Mouse (Mus musculus) 3T3-L1 (cell line): Measurements from ENCODE around the gene Gucy1b1.

Experiments used
- DNase-seq: peaks from one replicate; pipeline ENCODE4 v3.0.0-alpha.2; 2015; ENCODE audit warnings: low read depth, low spot score

Gucy1b1 gene

DNA sequence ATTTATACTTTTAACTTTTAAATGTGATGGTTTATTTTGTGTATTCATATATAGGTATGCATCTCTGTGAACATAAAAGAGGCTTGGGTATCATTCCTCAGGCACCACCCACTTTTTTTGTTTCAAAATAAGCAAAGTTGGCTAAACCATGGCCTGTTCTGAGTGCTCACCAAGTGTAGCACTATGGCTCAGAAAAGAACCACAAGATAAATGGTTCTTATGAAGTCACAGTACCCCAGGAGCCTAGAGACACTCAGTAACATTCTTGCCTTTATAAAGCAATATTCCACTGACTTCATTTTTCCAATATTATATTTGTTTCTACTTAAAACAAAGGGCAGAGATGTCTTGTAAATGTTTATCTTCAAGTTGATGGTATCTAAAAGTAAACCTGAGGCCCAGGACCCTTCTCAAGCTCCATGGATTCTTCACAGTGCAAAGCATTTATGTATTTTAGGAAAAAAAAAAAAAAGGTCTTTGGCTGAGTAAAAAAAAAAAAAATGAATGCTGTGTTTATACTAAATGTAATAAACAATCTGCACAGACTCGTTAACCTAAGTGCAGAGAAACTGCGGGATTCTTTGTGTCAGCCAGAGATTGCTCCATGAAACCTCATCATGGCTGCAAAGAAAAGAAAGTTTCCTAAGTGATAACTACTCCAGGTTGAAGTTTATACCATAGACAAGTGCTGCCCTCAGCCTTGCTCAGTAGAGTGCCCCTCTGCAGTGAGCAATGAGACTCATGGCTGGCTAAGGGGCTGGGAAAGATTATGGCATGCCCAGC is 38.0 kb downstream of the Gucy1b1 start:
- no peak for DNase-seq

DNA sequence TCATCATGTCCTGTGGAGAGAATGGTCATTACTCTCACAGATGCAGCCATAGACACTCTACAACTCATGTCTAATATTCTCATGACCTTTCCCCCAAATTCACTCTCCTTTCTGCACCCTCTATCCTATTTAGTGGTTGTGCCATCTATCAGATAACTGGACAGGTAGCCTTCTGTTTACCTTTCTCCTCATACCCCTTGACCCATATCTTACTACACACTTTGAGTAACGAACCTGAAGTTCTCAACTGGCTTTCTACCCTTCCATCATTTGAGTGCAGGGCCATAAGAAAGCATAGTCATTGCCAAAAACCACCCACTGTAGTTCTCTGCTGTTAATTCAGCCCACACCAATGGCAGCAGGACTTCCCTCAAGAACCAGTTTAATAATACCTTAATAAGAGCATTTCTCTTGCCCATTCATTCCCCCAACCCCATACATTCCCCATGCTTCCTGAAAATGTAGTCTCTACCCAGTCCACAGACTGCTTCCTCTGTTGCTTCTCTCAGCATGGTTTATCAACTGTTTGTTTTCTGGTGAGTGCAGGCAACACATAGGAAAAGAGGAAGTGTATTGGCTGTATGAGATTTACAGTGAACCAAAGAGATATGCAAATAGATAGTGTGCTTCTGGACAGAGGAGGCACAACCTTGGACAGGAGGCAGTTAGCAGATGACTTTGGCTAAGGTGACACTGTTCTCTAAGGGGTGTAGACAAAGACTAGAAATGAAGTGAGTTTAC is 44.3 kb downstream of the Gucy1b1 start:
- DNase-seq: no peak

DNA sequence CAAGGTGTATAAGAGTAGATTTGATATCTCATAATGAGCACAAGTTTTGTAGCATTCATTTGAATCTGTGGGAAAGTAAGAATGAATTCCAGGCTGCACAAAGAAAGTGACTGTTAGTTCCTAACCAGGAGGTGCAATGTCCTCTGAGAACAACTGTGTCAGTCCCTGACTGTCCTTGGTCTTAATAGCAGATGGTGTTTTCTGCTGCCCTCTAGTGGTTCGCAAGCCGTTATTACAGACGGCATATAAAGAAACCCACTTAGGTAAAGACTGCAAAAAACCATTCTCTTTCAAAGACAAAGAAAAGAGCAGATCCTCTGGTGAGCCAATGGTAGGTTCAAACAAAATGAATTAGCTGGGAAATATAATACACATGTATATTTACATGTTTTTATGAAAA is 45.3 kb downstream of the Gucy1b1 start:
- DNase-seq: peak; percentile 68

DNA sequence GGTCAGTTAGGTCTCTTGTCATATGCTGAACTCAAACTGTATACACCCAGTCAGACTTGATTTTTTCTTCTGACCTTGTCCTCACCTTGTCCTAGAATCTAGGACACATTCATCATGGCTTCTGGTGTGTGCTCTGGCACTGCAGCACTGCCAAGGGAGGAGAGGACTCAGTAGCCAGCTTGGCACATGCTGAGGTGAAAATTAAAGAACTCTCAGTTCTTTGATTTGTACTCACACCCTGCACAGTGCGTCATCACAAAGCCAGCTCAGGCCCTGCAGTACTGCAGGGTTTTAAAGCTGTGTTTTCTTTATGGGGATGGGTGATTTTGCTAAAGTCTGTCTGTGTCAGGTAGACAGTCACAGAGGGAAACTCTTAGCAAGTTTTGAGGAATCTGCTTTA is 47.2 kb downstream of the Gucy1b1 start:
- DNase-seq: no peak

DNA sequence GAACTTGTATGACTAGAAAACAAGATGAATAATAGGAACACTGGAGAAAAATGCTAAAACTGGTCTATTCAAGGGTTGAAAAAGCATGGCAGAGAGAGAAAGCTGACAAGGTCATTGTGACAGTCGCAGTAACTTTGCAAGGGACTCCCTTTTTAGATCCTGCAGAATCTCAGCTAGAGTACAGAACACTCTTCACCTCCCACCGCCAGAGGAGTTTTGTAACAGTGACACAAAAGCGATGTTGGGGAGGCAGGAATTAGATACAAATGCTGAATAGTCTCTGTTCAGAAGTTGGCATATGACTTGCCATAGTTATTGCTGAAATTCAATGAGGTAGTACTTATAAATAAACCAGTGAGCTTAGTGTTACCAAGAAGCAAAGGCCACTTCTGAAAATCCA is 51.4 kb downstream of the Gucy1b1 start:
- DNase-seq: no peak

DNA sequence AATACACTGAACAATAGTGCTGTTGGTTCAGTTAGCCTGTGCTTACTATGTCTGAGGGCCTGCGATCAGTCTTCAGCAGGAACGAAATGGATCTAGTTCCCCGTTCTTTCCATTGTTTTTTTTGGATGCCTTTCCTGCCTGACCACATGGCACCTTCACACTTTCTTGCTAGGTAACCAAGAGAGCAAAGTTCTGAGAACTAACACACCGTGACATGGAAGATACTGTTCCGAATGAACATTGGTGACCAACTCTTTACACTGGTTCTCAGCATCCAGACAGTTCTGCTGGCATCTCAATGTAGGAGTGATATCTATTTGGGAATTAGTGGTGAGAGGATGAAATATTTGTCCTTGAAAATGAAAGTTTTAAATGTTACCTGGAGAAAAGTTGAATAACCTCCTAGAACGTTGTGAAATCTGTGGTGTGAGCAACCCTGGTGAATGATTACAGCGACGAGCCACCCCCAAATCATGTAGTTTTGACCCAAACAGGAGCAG is 52.0 kb downstream of the Gucy1b1 start:
- DNase-seq: no peak

DNA sequence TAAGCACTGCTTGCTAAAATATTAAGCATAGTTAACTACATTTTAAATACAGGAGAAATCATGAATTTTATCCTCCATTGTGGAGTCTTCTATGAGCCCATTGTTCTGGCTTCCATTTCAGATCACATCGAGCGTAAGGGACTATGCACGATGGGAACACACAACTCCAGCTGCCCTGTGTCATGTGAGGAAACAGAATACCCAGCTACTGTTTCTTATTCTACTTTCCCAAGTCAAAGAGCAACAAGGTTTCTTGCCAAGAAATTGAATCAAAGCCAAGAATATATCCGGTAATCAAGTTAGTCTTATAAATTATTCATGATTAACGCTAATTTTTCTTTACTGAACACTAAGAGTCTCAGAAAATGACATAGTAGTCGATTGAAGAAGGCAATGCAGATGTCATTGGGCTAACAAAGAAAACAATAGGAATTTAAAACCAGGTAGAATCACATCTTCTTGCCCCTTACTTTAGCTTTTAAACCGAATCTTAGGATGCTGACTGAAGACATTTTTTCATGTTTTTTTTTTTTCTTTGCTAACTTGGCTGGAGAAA is 60.3 kb downstream of the Gucy1b1 start:
- DNase-seq: no peak

DNA sequence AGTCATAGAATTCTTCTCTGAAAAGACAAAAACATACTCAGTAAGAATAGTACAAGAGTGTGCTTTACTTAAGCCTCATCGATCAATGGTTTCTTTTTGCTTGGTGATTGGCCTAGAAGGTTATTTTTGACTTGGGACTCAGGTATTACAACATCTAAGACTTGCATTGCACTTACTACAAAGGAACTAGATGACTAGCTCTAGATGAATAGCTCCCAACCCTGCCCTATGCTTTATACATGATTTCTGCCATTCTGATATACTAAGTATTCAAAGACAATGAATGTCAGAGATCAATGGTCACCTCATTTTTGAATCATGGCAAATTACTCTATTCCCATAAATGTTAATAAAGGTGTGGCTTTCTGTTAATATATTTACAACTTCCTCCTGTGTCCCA is 67.5 kb downstream of the Gucy1b1 start:
- DNase-seq: no peak

DNA sequence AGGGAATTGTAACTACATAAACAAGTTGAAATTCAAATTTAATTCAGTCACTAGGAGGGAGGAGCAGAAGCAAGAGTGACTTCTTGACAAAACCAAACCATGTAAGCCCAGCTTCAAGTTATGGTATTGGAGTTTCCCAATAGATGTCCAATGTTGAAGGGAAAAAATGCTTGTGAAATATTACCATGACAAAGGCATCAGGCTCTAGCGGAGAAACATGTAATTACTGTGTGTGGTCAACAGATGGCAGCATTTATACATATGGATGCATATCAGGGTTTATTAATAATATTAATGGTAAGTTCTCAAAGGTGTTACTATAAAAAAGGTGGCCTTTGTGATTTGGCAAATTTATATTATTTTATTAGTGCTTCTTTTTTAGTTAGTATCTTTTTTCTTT is 78.5 kb downstream of the Gucy1b1 start:
- peak; percentile 72 for DNase-seq

DNA sequence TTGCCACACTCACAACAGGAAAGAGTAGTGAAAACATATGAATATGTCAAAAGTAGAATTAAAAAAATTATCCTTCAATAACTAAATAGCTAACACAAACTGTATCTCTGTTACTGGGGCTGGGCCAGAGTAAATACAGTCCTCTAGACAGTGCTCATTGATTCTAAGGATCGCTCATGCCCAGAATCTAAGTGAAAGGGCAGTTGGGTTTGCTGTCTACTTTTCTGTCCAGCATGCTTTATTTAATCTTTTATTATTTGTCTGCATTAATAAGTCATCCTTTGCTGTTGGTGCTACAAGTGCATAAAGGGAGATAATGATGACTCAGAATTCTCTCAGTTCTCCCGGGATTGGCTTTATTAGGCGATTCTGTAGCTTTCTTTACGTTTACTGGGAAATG is 79.1 kb downstream of the Gucy1b1 start:
- DNase-seq: no peak

DNA sequence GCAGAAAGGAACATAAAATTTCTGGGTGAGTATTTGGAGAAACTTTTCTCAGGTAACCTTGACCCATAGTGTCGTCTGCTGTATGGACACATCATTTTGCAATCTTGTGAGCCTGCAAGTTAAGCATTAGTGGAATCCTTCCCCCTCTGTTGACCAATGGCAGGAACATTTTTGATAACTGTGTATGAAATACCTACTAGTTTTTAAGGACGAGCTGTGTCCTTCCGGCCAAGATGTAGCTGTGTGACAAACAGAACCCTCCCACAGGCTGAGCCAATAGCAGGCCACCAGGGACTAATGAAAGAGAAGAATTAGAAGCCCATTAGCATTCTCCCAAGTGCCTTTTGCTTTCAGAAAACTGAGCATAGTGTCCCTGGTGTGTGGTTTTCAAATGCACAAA is 84.0 kb downstream of the Gucy1b1 start:
- no peak for DNase-seq

DNA sequence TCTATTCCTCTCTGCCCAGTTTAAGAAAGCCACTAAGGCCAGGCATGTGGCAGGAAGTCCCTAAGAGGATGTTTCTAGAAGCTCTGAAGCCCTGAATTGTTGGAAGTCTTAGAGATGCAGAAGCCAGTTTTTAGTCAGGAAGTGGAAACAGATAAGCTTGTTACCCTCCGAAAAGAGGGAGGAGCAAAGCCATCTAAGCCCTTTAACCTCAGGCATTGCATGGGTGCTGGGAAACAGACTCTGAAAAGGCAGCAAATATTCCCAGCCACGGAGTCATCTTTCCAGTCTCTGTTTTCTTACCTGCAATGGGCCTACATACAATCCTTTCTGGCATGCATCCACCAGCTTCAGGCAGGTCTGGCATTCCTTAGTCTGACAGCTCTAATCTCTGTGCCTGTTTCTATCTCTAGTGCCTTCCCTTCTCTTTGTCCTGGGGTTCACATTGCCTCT is 84.8 kb downstream of the Gucy1b1 start:
- DNase-seq: peak; percentile 6

DNA sequence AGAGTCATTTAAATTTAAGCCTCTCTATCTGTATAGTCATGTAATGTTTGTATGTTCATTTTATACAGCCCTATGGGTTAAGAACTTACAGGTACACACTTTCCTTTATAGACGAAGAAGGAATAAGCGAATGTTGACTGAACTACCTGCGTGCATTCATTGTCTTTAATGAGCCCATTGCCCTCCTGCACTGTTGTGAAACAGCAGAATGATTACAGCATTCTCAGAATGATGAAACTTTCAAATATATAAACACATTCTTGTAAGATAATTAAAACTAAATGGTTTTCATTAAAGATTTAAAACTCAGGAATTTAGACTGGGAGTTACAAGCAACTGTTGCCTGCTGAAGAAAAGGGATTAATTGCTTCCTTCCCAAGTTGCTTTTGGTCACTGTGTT is 86.9 kb downstream of the Gucy1b1 start:
- no peak for DNase-seq

DNA sequence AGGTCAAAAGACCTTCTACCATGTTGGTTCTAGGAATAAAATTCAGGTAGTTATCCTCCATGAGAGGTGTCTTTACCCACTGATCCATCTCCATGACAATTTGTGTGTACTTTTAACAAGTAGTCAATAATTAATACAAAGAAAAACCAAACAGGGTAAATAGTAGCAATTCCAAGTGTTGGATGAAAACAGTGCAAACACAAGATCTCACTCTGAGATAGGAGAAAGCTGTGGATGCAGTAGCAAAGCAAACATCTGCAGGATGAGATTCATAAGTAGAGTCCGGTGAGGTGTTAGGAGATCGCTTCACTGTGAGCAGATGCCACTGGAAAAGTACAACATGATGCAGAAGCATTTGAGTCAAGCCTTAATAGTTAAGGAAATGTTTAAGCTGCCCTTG is 88.4 kb downstream of the Gucy1b1 start:
- DNase-seq: no peak

DNA sequence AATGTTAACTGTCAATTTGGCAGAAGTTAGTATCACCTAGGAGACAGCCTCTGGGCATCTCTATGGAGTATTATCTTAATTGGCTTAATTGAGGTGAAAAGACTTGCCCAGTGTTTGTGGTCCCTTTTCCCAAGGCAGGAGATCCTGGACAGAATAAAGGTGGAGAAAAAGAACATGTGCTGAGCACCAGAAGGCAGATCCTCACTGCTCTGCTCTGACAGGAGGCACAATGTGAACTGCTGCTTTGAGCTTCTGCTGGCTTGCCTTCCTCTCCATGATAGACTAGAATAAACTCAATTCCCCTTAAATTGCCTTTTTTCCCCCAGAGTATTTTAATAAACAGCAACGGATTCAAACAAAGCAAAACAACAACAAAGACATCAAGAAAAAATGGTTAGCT is 89.4 kb downstream of the Gucy1b1 start:
- DNase-seq: no peak

DNA sequence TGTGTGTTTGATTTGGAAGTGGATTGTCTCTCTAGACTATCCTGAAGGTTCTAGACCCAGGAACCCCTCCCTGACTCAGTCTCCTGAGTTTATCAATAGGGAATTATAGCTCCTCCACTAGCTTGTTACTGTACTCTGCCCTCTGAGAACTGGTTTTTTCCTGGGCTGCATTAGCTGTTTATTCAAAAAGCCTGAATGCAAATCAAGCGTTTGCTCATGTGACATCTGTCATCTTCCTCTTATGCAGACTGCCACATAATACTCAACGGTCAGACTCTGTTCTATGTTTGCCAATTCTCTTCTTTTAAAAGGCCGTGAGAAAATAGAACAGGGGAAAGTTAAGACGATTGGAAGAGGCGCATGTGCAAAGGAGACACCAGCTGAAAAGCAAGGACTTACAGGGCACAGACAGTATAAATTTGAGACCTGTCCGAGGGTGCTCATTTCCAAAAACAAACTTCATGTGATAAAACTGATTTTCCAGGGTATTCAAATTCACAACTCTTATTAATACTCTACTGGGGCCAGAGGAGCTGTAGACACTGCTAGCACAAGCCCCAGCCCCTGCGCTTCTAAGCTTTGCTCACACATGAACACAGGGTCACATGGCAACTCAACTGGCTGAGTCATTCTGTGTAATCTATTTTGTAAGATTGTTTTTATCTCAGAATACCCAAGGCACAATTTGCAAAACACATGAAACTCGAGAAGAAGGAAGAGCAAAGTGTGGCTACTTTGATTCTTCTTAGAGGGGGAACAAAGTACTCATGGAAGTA is 91.2 kb downstream of the Gucy1b1 start:
- peak; percentile 30 for DNase-seq
